Mouse (Mus musculus) kidney, adult 18-20 months (tissue): Measurements from ENCODE around the gene Wasf2.

Experiments
- DNase-seq: peaks from one replicate; pipeline ENCODE4 v3.0.0; 2021

Wasf2 gene

DNA sequence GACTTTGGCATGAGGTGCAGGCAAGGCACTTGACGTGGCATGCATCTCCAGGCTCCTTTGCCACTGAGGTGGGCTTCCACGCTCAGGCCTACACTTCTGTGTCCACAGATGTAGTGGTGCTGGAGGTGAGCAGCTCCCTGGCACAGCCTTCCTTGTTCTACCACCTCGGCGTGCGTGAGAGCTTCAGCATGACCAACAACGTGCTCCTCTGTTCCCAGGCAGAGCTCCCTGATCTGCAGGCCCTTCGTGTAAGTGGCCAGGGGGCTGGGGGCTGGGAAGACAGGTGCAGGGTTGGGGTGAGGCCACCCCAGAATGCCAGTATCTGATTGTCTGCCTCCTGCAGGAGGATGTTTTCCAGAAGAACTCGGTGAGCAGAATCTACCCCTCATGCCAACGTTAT, 112.4 kb downstream of the Wasf2 start:
- no peak for DNase-seq

DNA sequence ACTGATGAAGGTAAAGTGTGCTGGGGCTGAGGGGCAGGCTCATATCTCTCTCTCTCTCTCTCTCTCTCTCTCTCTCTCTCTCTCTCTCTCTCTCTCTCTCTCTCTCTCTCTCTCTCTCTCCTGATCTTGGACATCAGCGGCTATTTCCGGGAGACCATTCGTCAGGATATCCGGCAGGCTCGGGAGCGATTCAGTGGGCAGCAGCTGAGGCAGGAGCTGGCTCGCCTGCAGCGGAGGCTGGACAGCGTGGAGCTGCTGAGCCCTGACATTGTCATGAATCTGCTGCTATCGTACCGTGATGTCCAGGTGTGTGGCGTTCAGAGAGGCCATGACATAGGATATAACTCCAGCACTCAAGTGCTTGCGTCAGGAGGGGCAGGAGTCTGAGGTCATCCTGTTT, 113.2 kb downstream of the Wasf2 start:
- peak; percentile 21 for DNase-seq

DNA sequence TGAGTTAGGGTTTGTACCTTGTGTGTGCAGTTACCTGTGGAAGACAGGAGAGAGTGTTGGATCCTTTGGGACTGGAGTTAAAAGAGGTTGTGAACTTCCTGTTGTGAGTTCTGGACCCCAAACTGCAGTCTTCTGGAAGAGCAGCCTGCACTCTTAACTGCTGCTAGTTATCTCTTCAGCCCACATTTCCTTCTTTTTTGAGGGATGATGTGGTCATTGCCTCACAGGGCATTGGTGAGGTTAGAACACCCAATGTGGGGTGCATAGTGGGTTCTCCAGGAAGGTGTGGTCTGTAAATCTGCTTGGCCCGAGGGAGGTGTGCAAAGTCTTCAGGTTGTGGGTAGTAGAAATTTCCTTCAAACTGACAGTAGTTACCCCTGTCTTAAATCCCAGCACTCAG, 114.0 kb downstream of the Wasf2 start:
- no peak for DNase-seq

DNA sequence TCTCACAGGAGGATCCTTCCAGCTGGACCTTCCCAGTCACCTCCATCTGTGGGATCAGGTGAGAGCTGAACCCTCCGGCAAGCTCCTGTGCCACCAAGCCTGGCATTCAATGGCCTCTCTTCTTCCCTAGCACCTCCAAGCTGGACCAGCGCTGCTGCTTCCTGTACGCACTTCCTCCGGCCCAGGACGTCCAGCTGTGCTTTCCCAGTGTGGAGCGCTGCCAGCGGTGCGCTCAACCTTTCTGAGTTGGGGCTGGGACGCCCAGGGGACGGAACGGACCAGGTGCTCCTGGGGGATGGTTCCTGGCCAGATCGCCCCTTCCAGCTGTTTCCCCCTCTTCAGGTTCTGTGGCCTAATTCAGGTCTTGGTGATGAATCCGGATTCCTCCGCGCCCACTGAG, 116.8 kb downstream of the Wasf2 start:
- DNase-seq: peak; percentile 44

DNA sequence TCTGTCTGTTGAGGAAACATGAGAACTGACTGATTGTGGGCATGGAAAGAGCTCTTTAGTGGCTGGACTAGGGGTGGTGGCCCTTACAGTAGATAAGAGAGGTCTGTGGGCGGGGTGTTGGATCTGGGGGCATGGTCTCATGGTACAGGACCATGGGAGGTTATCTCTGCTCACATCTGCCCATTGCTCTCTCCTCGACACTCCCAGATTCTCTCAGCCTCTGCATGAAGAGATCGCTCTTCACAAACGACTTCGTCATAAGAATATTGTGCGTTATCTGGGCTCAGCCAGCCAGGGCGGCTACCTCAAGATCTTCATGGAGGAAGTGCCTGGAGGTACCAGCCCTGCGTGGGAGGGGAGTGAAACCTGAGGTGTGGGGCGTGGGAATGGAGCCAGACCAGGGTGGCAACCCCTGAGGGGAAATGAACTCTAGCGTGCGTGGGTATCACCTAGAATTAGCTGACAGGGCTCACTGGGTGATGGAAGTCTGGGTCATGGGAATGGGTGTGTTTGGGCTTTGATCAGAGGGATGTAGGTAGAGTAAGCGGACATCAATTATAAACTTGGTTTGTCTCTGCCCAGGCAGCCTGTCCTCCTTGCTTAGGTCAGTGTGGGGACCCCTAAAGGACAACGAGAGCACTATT, 117.6 kb downstream of the Wasf2 start:
- DNase-seq: no peak
